Mouse (Mus musculus) heart, embryonic 16.5 days (tissue): ENCODE results near the gene Astl. TPM values are rescaled to one million over a fixed set of nuclear protein-coding genes. Genes with fewer than 3 reads are reported as not detected.

Experiments used
- ATAC-seq: fragments of 200-750 bp; cut with Nextera tagmentation; replicated peaks from 2 replicates; pipeline ENCODE4 v1.8.0; 2017; ENCODE audit warnings: moderate number of reproducible peaks; ENCODE audit not compliant: insufficient read depth, low FRiP score; ENCODE audit errors: extremely low read depth
- H3K27ac ChIP-seq: fragments of 300-500 bp; sonication (generic); 2 replicates; pipeline ENCODE4 v1.5.1; 2014; ENCODE audit warnings: mild to moderate bottlenecking, low read length, control low read depth, moderate library complexity
- H3K27me3 ChIP-seq: fragments of 300-500 bp; sonication (generic); 2 replicates; pipeline ENCODE4 v1.6.1; 2014; ENCODE audit warnings: low read length, mixed read lengths; ENCODE audit not compliant: control insufficient read depth, insufficient read depth
- H3K36me3 ChIP-seq: fragments of 300-500 bp; sonication (generic); 2 replicates; pipeline ENCODE4 v1.6.1; 2014; ENCODE audit not compliant: control insufficient read depth, insufficient read depth
- H3K4me1 ChIP-seq: fragments of 300-500 bp; sonication (generic); 2 replicates; pipeline ENCODE4 v1.6.1; 2014; ENCODE audit warnings: low read length, mixed read lengths; ENCODE audit not compliant: control insufficient read depth, insufficient read depth
- H3K4me2 ChIP-seq: fragments of 300-500 bp; sonication (generic); 2 replicates; pipeline ENCODE4 v1.6.1; 2014; ENCODE audit warnings: low read depth, mild to moderate bottlenecking, control low read depth, low read length
- H3K4me3 ChIP-seq: fragments of 300-500 bp; sonication (generic); 2 replicates; pipeline ENCODE4 v1.5.1; 2014; ENCODE audit warnings: mild to moderate bottlenecking, control low read depth, low read length
- H3K9ac ChIP-seq: fragments of 300-500 bp; sonication (generic); 2 replicates; pipeline ENCODE4 v1.6.1; 2014; ENCODE audit warnings: low read length, control low read depth
- H3K9me3 ChIP-seq: fragments of 300-500 bp; sonication (generic); replicated peaks from 2 replicates; pipeline ENCODE4 v1.6.1; 2016; ENCODE audit warnings: low read length; ENCODE audit not compliant: control insufficient read depth
- WGBS: fragments of 180-500 bp; shearing (Covaris S2); extraction: QIAGEN DNeasy Blood & Tissue Kit; methylation state at CpG from one replicate; pipeline ENCODE4 v1.1.7; 2014; 5-methylcytosine and 5-hydroxymethylcytosine counted together
- polyA plus RNA-seq: library from polyadenylated mRNA; unstranded; fragments of >200 nt; fragmentation: Nextera tagmentation; extraction: Ambion mirVana; gene quantifications from 2 replicates; pipeline ENCODE4 v1.2.1, GENCODE M21; 2015

The Astl gene
- polyA plus RNA-seq, 1 experiment from 2014 or later: not detected

- Histone ChIP-seq H3K9me3 (no peaks in the 10 kb centered on the region), H3K27ac (no peak overlapping the region), H3K4me1 (peaks cover 29% of the 10 kb centered on the region), H3K36me3 (no peaks in the 10 kb centered on the region), H3K9ac (no peak overlapping the region), H3K27me3 (no peaks in the 10 kb centered on the region), H3K4me2 (no peak overlapping the region), H3K4me3 (no peak overlapping the region)
- WGBS: 73% methylated on average over 6 of the region's 6 CpGs
- ATAC-seq: no peak
Measured at GRCm38 (mm10) chr2:127376423-127377051, 38.1 kb downstream of the Astl start.

GRCm38 (mm10) chr2:127377942-127378610 lies 39.6 kb downstream of the Astl start:
- peaks cover 26% of the 10 kb centered on the region for H3K4me1 ChIP-seq
- no peak overlapping the region for H3K9ac ChIP-seq

GRCm38 (mm10) chr2:127378611-127378990 lies 40.2 kb downstream of the Astl start:
- Histone ChIP-seq H3K9me3 (no peaks in the 10 kb centered on the region), H3K4me1 (peaks cover 26% of the 10 kb centered on the region), H3K9ac (no peak overlapping the region), H3K27ac (no peak overlapping the region), H3K36me3 (no peaks in the 10 kb centered on the region), H3K27me3 (no peaks in the 10 kb centered on the region), H3K4me2 (no peak overlapping the region), H3K4me3 (no peak overlapping the region)
- no peak for ATAC-seq
- WGBS: 71% methylated on average over 7 of the region's 7 CpGs

More at GRCm38 (mm10) chr2:127377942-127378610, 39.6 kb downstream of the Astl start:
- Histone ChIP-seq H3K27me3 (no peaks in the 10 kb centered on the region), H3K9me3 (no peaks in the 10 kb centered on the region), H3K4me3 (no peak overlapping the region), H3K36me3 (no peaks in the 10 kb centered on the region), H3K4me2 (no peak overlapping the region), H3K27ac (no peak overlapping the region)
- no peak for ATAC-seq
- whole genome bisulfite sequencing: 63% methylated on average over 7 of the region's 7 CpGs

DNA sequence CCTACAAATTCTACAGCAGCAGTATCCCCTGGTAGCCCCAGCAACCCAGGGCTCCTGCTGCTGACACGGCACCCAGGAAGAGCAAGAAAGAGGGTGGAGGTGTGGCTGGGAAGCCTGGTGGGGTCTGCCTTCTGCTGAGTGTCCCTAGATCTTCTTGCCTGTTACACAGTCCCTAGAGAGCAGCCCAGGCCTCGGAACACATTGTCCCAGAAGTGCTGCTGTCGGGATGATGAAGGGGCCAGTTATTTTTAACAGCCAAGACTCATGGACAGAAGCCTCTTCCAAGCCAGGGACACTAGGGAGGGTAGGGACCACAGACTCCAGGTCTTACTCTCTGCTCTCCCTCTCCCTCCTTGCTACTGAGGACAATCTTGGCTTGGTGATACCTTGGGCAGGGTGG lies 40.8 kb downstream of the Astl start:
- WGBS: 44% methylated on average over 3 of the region's 3 CpGs
- ATAC-seq: no peak
- no peaks in the 10 kb centered on the region for H3K27me3 ChIP-seq
- H3K36me3 ChIP-seq: no peaks in the 10 kb centered on the region
- H3K9me3 ChIP-seq: no peaks in the 10 kb centered on the region
- H3K9ac ChIP-seq: no peak overlapping the region; the same call in 1 of the 2 replicates
- H3K4me1 ChIP-seq: peaks cover 26% of the 10 kb centered on the region
- no peak overlapping the region for H3K4me3 ChIP-seq
- no peak overlapping the region for H3K27ac ChIP-seq
- H3K4me2 ChIP-seq: no peak overlapping the region

- ATAC-seq: no peak
- Histone ChIP-seq H3K4me1 (peaks cover 5% of the 10 kb centered on the region), H3K9ac (no peak overlapping the region), H3K27ac (no peak overlapping the region), H3K36me3 (no peaks in the 10 kb centered on the region), H3K4me2 (no peak overlapping the region), H3K9me3 (no peaks in the 10 kb centered on the region), H3K27me3 (no peaks in the 10 kb centered on the region), H3K4me3 (no peak overlapping the region)
- WGBS: 66% methylated on average over 7 of the region's 7 CpGs
Measured at GRCm38 (mm10) chr2:127383881-127384280, 45.4 kb downstream of the Astl start.

DNA sequence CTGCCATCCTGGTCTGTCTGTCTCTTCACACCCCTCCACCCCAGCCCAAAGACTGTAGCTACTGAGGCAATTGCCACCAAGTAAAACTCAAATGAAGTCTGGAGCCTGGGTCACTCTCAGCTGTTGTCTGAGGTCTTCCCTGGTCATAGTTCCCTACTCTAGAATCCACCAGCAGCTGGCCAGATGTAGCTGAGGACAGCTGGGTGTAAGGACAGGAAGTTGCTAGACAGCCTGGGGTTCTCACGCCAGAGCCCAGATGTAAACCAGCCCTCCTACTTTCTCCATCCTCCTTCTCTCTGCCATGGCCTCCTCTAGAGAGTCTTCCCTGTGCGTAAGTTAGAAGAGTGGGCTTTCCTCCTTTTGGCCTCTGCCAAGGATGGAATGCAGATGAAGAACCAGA lies 49.1 kb downstream of the Astl start:
- Histone ChIP-seq H3K4me1 (no peaks in the 10 kb centered on the region), H3K27me3 (no peaks in the 10 kb centered on the region), H3K4me3 (no peak overlapping the region), H3K27ac (no peak overlapping the region), H3K36me3 (no peaks in the 10 kb centered on the region), H3K4me2 (no peak overlapping the region), H3K9ac (no peak overlapping the region), H3K9me3 (no peaks in the 10 kb centered on the region)
- 65% methylated on average over 2 of the region's 2 CpGs for WGBS
- ATAC-seq: no peak

GRCm38 (mm10) chr2:127390352-127390751 lies 51.9 kb downstream of the Astl start:
- Histone ChIP-seq H3K4me3 (no peak overlapping the region), H3K4me1 (no peaks in the 10 kb centered on the region; the same call in 1 of the 2 replicates), H3K9me3 (no peaks in the 10 kb centered on the region), H3K36me3 (no peaks in the 10 kb centered on the region), H3K27me3 (no peaks in the 10 kb centered on the region), H3K27ac (no peak overlapping the region), H3K4me2 (no peak overlapping the region), H3K9ac (no peak overlapping the region)
- ATAC-seq: no peak
- 57% methylated on average over 3 of the region's 3 CpGs for WGBS

DNA sequence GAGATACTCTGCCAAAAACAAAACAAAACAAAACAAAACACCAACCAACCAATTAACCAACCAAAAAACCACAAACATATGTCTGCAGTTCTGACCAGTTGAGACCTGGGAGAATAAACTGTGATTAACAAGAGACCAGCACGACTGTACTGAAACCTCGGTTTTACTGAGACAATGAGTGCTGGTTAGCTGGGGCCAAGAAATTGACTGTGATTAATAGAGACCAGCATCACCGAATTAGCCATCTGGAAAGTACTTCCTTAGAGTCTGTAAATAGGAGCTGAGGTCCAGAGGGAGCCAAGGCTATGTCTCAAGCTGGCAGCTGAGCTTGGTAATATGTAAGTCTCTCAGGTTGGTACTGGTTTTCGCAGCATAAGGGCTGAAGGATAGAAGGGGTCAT lies 52.4 kb downstream of the Astl start:
- Histone ChIP-seq H3K27ac (no peak overlapping the region), H3K36me3 (no peaks in the 10 kb centered on the region), H3K4me3 (no peak overlapping the region), H3K9ac (no peak overlapping the region), H3K4me2 (no peak overlapping the region), H3K9me3 (no peaks in the 10 kb centered on the region), H3K27me3 (no peaks in the 10 kb centered on the region), H3K4me1 (peaks cover 5% of the 10 kb centered on the region)
- no peak for ATAC-seq
- 77% methylated on average over 4 of the region's 4 CpGs for WGBS

- 37% methylated on average over 3 of the region's 3 CpGs for WGBS
- Histone ChIP-seq H3K36me3 (no peaks in the 10 kb centered on the region), H3K9me3 (no peaks in the 10 kb centered on the region), H3K4me1 (peaks cover 9% of the 10 kb centered on the region), H3K9ac (no peak overlapping the region), H3K27me3 (no peaks in the 10 kb centered on the region), H3K4me2 (no peak overlapping the region), H3K4me3 (no peak overlapping the region), H3K27ac (no peak overlapping the region)
- no peak for ATAC-seq
Measured at GRCm38 (mm10) chr2:127391323-127391722, 52.9 kb downstream of the Astl start.
